Mouse (Mus musculus): Measurements from ENCODE around the gene Spata48. TPM values are rescaled to one million over a fixed set of nuclear protein-coding genes. Genes with fewer than 3 reads are reported as not detected.

The Spata48 gene
- polyA plus RNA-seq, 1 experiment = not detected

GRCm38 (mm10) chr11:11557173-11557967, 95.5 kb downstream of the Spata48 start:
- Histone ChIP-seq H3K4me3 (ENCODE audit: insufficient read depth, poor library complexity, severe bottlenecking) (no peak overlapping the region), H3K36me3 (ENCODE audit: control insufficient read depth, insufficient read depth) (no peaks in the 10 kb centered on the region), H3K79me2 (ENCODE audit: control insufficient read depth, insufficient read depth) (no peaks in the 10 kb centered on the region), H3K79me3 (ENCODE audit: low read depth) (no peaks in the 10 kb centered on the region), H3K27me3 (ENCODE audit: control insufficient read depth, insufficient read depth, insufficient read length) (no peaks in the 10 kb centered on the region), H3ac (ENCODE audit: control insufficient read depth, insufficient read length, low read depth) (no peak overlapping the region)
- no peak for TF ChIP-seq CEBPB (IDR thresholded peaks at IDR 0.05; ENCODE audit: low read depth)

- no peak overlapping the region for H3ac ChIP-seq (ENCODE audit: control insufficient read depth, insufficient read length, low read depth)
- H3K79me2 ChIP-seq (ENCODE audit: control insufficient read depth, insufficient read depth) = no peaks in the 10 kb centered on the region
- H3K79me3 ChIP-seq (ENCODE audit: low read depth) = no peaks in the 10 kb centered on the region
- TF ChIP-seq MYOG (IDR thresholded peaks at IDR 0.05; ENCODE audit: control insufficient read depth, extremely low read depth, insufficient read length) (no peak), USF1 (IDR thresholded peaks at IDR 0.05; ENCODE audit: low read depth) (no peak), MAX (IDR thresholded peaks at IDR 0.05) (no peak), CEBPB (IDR thresholded peaks at IDR 0.05; ENCODE audit: low read depth) (no peak), FOSL1 (IDR thresholded peaks at IDR 0.05; ENCODE audit: insufficient read depth, low read length, poor library complexity, severe bottlenecking) (no peak), MYOD1 (IDR thresholded peaks at IDR 0.05; ENCODE audit: control insufficient read depth, insufficient read length, low read depth) (no peak), CTCF (IDR thresholded peaks at IDR 0.05; ENCODE audit: control insufficient read depth, insufficient read depth, insufficient read length) (no peak)
- H3K36me3 ChIP-seq (ENCODE audit: control insufficient read depth, insufficient read depth) = no peaks in the 10 kb centered on the region
- no peaks in the 10 kb centered on the region for H3K27me3 ChIP-seq (ENCODE audit: control insufficient read depth, insufficient read depth, insufficient read length)
- no peak overlapping the region for H3K4me3 ChIP-seq (ENCODE audit: insufficient read depth, poor library complexity, severe bottlenecking)
Observed at GRCm38 (mm10) chr11:11558662-11559061, 96.8 kb downstream of the Spata48 start.

- Histone ChIP-seq H3ac (ENCODE audit: control insufficient read depth, insufficient read length, low read depth) (no peak overlapping the region), H3K79me2 (ENCODE audit: control insufficient read depth, insufficient read depth) (no peaks in the 10 kb centered on the region), H3K27me3 (ENCODE audit: control insufficient read depth, insufficient read depth, insufficient read length) (no peaks in the 10 kb centered on the region), H3K36me3 (ENCODE audit: control insufficient read depth, insufficient read depth) (no peaks in the 10 kb centered on the region), H3K4me3 (ENCODE audit: insufficient read depth, poor library complexity, severe bottlenecking) (no peak overlapping the region), H3K79me3 (ENCODE audit: low read depth) (no peaks in the 10 kb centered on the region)
- TF ChIP-seq CEBPB (IDR thresholded peaks at IDR 0.05; ENCODE audit: low read depth) (no peak), USF1 (IDR thresholded peaks at IDR 0.05; ENCODE audit: low read depth) (no peak)
Observed at GRCm38 (mm10) chr11:11559099-11559686, 97.3 kb downstream of the Spata48 start.

- Histone ChIP-seq H3K36me3 (ENCODE audit: control insufficient read depth, insufficient read depth) (no peaks in the 10 kb centered on the region), H3K79me2 (ENCODE audit: control insufficient read depth, insufficient read depth) (no peaks in the 10 kb centered on the region), H3ac (ENCODE audit: control insufficient read depth, insufficient read length, low read depth) (no peak overlapping the region), H3K79me3 (ENCODE audit: low read depth) (no peaks in the 10 kb centered on the region), H3K4me3 (ENCODE audit: insufficient read depth, poor library complexity, severe bottlenecking) (no peak overlapping the region), H3K27me3 (ENCODE audit: control insufficient read depth, insufficient read depth, insufficient read length) (no peaks in the 10 kb centered on the region)
- TF ChIP-seq USF1 (IDR thresholded peaks at IDR 0.05; ENCODE audit: low read depth) (no peak), MAX (IDR thresholded peaks at IDR 0.05) (no peak), MYOD1 (IDR thresholded peaks at IDR 0.05; ENCODE audit: control insufficient read depth, insufficient read length, low read depth) (no peak)
Observed at GRCm38 (mm10) chr11:11561118-11561517, 99.2 kb downstream of the Spata48 start.

- Histone ChIP-seq H3K36me3 (ENCODE audit: control insufficient read depth, insufficient read depth) (no peaks in the 10 kb centered on the region), H3K27me3 (ENCODE audit: control insufficient read depth, insufficient read depth, insufficient read length) (no peaks in the 10 kb centered on the region), H3ac (ENCODE audit: control insufficient read depth, insufficient read length, low read depth) (no peak overlapping the region), H3K79me2 (ENCODE audit: control insufficient read depth, insufficient read depth) (no peaks in the 10 kb centered on the region), H3K4me3 (ENCODE audit: insufficient read depth, poor library complexity, severe bottlenecking) (no peak overlapping the region), H3K79me3 (ENCODE audit: low read depth) (no peaks in the 10 kb centered on the region)
- TF ChIP-seq CEBPB (IDR thresholded peaks at IDR 0.05; ENCODE audit: low read depth) (no peak), FOSL1 (IDR thresholded peaks at IDR 0.05; ENCODE audit: insufficient read depth, low read length, poor library complexity, severe bottlenecking) (no peak), MYOD1 (IDR thresholded peaks at IDR 0.05; ENCODE audit: control insufficient read depth, insufficient read length, low read depth) (no peak), MYOG (IDR thresholded peaks at IDR 0.05; ENCODE audit: control insufficient read depth, extremely low read depth, insufficient read length) (no peak), MAX (IDR thresholded peaks at IDR 0.05) (no peak), CTCF (IDR thresholded peaks at IDR 0.05; ENCODE audit: control insufficient read depth, insufficient read depth, insufficient read length) (no peak), USF1 (IDR thresholded peaks at IDR 0.05; ENCODE audit: low read depth) (no peak)
Observed at GRCm38 (mm10) chr11:11564266-11565044, 102.6 kb downstream of the Spata48 start.

Other genes starting within 250 kb of the Spata48 start
- gene Zpbp, start 314 bp downstream of the Spata48 start, polyA plus RNA-seq (2012; fragmentation: generic; extraction: Trizol) = not detected
- gene 4930512M02Rik, start 165.7 kb downstream of the Spata48 start, polyA plus RNA-seq (2012; fragmentation: generic; extraction: Trizol) = not detected
- 1.0 TPM for gene Ikzf1, start 222.9 kb downstream of the Spata48 start, polyA plus RNA-seq (2012; fragmentation: generic; extraction: Trizol)

Data from C2C12 (cell line).